Mouse (Mus musculus) telencephalon, adult 2 months (tissue): ENCODE data around the gene S1pr4.

Experiments
- DNase-seq: peaks from one replicate; pipeline ENCODE4 v3.0.0-alpha.2; 2011; ENCODE audit warnings: low read depth, low spot score

The S1pr4 gene

DNA sequence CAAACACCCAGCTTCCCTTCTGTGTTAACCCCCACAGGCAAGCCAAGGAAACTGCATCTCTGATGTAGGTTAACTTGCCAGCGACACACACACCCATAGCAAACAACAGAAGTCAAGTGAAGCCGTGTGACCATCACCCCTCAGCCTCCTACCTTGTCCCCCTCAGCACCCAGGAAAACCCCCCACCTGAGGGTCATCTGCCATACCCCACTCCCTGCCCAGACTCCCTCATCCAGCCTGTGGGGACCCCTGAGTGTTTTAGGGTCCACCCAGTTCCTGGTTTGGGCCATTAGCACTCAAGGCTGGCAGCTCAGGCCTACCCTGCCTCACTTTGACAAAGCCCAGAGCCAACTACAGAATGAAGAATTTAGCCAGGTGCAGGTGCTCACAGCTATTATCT, 33.9 kb downstream of the S1pr4 start:
- DNase-seq = no peak

DNA sequence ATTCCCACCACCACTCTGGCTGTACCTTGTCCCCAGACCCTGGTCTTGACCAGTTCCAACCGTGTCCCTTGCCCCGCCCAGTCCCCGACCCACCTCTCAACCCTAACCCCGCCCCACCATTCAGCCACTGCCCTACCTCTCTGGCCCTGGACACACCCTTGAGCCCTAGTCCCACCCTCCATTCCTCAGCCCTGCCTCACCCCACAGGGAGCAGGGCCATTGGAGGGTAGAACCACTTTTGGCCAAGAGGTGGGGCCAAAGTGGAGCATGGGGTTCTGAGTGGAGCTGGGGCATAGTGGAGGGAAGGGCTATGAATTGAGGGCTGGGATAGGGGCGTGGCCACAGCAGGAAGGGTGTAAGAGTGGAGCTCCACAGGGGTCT, 34.7 kb downstream of the S1pr4 start:
- DNase-seq = no peak

DNA sequence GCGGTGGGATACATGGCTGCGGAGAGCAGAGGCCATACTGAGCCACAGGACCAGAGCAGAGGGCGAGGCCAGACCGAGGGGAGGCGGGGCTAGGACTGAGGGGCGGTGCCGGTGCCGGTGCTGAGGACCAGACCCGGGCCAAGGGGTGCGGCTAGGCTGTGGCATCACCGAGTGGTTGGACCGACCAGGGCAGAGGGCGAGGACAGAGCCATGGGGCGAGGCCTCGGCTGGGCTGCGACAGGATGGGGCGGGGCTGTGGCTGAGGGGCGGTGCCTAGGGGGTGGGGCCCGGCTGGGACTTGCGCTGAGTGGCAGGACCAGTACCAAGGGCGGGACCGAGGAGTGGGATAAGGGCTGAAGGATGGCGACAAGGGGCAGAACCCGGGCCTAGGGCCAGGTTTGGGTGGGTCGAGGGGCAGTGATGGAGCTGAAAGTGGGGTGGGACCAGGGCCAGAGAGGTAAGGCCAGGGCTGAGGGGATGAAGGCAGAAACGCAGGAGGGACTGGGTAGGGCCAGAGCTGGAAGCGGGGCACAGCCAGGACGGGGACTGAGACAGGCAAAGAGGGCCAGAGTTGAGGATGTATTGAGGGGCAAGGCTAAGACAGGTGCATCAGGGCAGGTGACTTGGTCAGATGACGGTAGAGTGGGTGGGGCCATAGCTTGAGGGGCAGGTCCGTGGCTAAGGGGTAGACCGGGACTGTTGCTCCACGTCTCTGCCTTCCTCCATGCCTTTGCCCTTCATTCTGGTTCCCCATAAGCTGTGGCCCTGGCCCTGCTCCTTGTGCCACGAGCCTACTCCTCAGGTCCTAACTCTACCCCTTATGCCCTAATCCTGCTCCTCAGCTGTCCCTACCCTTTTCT, 35.3 kb downstream of the S1pr4 start:
- no peak for DNase-seq

DNA sequence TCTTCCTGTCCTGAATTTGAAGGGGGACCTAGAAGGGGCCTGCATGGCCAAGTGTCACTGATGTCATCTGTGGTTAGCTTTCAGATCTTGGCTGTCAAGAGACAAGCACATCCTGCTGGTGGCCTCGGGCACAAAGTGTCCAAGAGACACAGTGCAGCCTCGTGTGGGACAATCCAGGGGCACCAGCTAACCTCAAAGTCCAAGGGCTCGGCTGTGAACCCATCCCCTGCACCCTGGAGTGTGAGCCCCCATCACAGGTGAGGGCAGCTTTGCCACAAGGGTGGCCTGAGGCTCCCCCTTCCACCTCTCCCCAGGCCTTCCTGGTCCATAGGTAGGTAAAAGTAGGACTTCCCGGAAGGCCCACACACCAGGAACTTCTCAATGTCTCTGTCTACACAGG, 36.4 kb downstream of the S1pr4 start:
- DNase-seq = no peak

DNA sequence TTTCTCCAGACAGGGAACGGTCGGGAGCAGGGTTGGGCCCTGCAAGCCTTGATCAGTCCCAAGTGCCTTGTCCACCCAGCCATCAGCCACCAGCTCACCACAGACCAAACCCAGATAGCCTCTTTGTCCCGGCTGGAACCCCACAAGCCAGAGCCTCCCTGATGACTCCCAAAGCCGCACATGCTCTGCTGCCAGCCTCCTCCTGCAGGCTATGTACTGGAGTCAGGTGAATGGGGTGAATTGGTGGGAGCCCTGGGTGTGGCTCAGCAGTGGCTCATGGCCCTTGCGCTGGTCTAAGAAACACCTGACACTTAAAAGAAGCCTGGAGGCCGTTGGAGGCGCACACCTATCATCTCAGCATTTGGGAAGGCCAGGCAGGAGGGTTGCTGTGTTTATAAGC, 37.0 kb downstream of the S1pr4 start:
- no peak for DNase-seq

DNA sequence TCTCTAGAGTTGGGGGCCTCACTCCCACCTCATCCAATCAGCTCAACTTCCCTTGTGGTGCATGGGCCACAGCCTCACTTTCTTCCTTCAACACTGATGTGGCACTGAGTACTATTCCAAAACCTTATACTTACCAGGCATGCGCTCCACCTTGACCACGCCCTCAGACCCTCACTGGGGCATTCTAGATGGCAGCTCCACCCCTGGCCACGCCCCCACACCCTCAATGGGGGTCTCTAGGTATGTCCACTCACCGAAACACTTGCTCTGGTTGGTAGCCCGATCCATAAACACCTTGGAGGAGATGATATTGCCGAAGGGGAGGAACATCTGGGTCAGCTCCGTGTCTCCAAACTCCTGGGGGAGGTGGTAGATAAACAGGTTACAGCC, 37.5 kb downstream of the S1pr4 start:
- no peak for DNase-seq

DNA sequence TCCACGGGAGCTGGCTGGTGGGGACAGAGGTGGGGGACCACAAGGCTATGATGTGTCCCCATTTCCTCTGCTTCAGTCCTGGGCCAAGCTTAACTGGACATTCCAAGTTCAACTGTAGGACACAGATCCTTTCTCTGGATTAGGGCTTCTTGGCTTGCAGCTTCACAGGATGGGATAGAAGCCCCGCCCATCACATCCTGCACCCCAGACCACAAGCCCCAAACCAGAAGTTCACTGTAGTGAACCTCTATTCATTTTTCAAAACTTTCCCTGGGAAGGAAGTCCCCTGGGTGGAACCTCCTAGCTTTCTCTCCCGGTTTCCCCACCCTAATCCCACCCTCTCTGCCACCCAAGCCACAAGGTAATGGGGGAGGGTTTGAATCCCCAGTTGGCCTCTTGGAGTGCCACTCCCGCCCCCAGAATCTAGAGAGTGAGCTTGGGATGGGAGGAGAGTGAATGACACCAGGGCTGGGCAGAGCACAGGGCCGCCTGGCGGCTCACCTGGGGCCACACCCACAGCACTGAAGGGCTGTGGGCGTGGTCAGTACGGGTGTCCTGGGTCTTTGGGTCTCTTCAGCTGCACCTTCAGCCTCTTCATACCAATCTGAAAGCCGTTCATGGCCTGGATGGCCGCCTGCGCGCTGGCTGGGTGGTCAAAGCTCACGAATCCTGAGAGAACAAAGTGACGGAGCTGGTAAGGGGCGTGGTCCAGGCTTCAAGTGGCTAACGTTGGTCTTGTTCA, 38.1 kb downstream of the S1pr4 start:
- DNase-seq = no peak

DNA sequence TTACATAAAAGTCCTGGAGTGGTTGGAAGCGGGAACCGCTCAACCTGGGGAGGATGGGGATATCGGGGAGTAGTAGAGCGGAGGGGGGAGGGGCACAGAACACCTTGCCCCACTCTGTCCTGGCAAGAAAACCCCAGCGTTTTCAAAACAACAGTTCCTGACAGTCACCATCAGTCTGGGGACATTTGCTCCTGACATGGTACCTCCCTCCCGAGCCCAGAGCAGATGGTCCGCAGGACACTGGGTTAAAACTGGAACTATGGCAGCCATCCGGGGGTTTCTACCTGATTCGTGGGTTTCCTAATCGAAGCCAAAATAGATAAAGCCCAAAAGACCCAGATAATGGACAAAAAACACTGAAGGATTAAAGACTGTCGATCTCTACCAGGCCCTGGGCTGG, 39.0 kb downstream of the S1pr4 start:
- DNase-seq = no peak

DNA sequence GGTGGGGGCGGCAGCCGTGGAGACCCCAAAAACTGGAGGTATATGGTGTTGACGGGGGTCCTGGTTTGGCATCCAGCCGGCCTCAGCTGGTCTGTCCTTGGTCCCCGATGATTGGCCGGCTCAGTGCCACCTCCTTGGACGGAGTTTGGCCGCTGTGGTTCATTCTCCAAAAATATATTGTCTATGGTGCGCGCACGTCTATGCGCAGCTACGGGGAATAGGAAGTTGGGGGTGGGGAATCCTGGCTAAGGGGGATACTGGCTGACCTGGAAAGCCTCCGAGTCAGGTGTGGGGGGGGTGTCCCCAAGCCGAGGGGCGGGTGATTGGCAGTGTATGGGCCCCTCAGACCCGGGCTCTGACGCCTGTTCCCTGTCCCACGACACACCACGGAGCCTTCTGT, 39.5 kb downstream of the S1pr4 start:
- no peak for DNase-seq

DNA sequence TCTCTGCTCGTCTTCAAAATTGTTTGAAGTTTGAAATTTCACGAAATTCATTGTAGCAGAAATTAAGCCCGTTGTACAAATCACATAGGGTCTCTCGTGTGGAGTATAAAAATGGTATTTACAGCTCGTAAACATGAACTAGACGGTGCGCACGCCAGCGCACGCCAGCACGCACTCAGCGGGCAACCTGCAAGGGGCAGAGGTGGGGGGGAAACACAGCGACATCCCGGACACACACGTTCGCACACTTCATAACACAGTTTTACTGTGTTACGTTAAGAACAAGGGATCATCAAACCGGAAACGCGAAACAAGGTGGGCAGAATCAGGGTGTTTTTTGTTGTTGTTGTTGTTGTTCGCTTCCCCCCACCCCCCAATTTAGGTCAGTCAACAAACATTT, 40.5 kb downstream of the S1pr4 start:
- no peak for DNase-seq

DNA sequence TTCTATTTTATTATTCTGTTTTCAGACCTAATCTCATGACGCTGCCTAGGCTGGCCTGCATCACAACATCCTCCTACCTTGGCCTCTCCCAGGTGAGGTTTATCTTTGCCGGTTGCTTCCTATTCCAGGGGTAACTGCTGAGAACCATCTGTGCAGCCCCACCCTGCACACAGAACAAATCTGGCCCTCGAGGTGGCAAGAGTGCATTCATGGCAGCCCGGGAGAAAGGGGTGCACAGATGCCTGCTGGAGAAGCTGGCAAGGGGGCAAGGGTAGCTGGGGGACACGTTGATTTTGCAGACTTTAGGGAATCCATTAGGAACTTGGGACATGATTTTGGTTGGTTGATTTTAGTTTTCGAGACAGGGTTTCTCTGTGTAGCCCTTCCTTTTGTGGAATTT, 41.7 kb downstream of the S1pr4 start:
- no peak for DNase-seq

DNA sequence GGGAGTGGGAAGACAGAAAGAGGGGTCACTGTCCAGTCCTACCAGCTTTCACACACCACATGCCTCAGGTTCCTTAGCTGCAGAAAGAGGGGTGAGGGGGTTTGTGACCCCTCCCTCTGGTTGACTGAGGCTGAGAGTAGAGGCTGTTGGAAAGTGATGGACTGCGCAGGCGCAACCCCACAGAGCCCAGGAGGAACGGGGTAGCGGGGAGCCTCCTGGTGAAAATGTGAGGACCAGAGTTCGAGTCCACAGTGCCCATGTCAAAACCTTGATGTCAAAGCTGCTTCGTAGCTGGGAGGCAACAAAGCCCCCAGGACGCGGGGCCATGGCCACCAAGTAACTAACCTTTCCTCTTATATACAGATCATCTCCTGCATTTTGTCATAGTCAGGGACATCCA, 42.3 kb downstream of the S1pr4 start:
- DNase-seq = no peak

DNA sequence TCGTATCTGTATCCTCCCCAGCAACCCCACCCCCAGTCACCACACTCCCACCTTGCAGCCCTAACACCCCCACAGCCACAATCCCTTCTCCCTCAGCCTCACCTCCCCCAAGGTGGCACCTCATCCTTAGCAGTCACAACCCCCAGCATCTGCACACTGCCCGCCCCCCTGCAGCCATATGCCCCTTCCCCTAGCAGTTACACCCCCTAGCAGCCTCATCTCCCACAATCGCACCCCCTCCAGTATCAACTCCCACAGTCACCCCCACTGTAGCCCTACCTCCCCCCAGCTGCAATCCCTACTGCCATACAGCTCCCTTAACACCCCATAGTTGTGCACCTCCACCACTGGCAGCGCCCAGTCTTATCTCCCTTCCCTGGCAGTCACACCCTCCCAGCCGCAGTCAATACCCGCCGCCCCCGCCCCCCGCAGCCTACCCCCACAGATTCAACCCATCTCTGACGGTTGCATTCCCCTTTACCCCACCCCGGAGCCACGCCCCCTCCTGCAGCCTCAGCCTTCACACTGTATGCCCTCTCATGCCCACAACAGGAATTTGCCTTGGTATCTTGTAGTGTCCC, 42.9 kb downstream of the S1pr4 start:
- DNase-seq = no peak

DNA sequence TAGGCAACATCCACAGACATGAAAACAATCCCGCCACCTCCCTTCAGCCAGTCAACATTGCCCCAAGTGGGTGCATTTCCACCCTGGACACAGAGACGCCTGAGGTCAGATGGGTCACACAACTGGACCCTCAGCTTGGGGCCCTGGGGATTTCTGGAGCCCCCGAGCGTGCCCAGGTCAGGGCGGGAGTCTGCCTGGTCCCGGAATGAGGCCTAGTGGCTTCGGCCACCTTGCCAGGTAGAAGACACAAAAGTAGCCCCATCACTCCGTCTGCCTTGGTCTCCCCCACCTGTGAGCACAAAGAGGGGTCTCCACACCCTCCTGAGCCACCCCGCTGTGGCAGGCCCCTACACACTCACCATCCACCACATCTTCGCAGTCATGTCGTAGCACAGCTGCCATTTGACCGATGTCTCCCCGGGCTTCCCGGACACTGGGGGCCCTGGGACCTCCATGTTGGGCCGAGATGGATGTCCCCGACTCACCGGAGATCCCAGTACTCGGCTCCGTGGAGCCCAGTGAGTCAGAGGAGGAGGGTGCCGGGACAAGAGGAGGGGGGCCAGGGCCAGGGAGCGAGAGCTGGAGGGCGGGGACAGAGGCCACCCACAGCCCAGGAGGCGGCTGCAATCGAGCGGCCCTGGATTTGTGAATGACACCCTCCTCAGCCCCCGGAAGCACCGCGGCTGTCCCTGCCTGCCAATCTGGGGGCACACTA, 44.6 kb downstream of the S1pr4 start, which contains the start of gene Nfic:
Gene Nfic, minus strand, starts transcription at position 455 of the 715 bp plus-strand sequence.
- no peak for DNase-seq

DNA sequence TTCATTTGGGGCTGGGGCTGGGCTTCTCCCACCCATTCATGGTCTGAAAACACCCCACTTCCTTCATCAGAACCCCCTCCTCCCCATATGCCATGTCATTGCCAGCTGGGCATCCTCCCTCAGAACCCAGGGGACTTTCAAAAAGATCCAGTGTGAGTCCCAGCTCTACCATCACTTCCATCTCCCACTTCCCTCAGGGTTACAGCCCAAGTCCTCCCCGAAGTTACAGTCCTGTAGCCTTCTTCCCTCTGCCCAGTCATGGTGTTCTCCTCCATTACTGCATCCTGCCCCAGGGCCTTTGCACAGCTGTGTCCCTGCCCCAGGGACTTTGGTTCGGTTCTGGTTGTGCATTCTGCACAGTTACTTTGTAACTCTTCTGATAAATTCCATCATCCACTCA, 45.8 kb downstream of the S1pr4 start:
- DNase-seq = no peak

DNA sequence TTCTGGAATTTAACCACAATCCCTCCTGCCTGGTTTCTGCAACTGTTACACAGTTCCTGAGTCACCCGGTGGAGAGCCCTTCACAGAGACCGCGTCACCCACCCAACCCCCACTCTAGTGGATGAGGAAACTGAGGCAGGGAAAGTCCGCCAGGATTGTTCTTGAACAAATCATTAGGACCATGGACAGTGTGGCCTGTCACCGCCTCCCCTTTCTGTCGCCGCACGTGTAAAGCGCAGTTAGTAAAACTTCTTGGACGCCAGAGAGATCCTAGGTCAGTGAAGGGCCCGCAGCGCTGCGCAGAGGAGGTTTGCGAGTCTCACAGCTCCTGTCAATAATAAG, 47.0 kb downstream of the S1pr4 start:
- DNase-seq = no peak

DNA sequence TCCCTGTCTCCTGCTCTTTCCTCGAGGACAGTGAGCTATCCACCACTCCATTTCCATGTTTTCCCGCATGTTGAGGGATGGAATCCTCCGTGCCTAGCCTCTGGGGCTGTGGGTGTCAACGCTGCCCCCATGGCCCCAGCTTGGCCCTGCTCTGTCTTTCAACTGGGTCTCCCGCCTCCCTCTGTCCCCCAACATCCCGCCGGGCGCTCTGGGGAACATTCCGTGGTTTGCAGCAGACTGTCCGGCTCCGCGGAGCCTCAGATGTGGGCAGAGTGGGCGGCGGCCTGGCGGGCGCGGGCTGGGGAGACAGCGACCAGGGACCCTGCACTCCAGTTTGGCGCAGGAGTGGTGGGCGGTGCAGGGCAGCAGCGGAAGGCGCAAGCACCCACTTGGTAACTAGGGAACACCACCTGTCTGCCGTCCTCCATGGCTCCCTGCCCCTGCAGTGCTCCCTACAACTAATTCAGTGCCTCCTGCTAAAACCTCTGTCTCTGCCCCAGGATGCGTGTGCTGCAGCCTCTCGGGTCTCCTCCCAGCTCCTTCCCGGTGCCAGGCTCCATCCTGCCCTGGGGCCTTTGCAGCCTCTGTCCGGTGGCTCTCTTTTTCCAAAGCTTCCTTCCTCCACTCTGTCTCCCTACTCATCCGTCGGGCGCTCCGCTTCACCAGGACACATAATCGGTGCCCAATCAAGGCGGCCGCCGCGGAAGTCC, 47.5 kb downstream of the S1pr4 start:
- no peak for DNase-seq

DNA sequence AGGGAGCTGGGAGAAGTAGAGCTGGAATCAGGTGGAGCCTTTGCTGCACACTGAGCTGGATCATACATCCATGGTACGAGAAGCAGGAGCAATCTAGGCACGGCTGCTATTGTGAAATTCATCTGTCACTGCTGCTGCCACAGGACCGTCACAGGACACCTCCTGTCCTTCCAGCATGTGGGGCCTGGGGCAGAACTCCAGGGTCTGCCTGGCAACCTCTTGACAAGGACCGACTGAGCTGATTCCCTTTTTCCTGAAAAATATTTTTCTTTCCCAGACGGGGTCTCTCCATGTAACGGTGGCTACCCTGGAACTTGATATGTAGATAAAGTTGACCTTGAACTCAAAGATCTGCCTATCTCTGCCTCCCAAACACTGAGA, 48.6 kb downstream of the S1pr4 start:
- DNase-seq = no peak

DNA sequence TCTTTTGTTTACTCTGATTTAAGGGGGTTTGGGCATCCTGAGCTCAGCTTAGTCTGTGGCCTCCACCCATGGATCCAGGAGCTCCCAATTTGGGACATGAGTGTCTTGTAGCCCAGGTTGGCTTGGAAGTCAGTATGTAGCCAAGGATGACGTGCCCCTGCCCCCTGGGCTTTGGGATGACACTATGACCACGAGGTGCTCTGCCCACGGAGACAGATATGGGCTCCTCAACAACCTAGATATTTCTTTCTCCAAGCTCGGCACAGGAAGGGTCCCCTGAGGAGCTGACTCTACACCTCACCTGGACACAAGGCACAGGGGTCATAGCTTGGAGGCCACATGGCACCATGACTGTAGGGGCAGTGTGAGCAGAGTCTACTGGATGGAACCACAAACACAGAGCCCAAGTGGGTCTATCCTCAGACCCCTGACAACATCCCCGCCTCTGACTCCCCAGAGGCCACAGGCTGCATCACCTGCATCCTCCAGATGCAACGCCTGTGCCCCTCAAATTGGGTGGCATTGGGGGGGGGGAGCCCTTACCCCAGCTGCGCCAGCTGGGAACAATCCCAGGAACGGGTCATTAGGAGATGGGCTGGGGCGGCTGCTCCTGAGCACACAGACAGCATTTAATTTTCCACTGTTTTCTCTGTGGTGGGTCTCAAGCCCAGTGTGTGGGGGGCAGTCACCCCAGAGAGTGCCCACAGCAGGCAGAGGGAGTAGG, 49.1 kb downstream of the S1pr4 start:
- DNase-seq = no peak

DNA sequence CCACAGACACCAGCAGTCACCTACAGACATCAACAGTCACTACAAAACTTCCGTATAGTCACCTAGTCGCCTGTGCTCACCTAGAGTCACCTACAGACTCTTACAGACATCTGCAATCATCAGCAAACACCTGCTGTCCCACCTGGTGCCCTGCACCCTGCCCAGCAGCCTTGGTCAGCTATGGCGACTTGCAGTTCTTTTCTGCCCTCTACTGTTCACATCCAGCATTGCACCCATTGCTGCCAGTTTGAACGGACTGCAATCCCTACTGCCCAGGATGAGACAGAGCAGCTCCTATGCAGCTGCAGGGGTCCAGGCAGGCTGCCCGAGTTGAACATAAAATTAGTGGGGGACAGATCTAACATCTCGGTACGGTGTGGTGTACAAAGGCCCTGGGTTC, 49.8 kb downstream of the S1pr4 start:
- no peak for DNase-seq
